Mouse (Mus musculus) brain, embryonic 14.5 days (tissue): ENCODE data around the gene 2810006K23Rik.

Source experiments
- CTCF ChIP-seq: fragments of 200-500 bp; IDR thresholded peaks from 2 replicates; pipeline ENCODE4 v1.5.1; 2012; ENCODE audit warnings: inconsistent platforms, mild to moderate bottlenecking, moderate library complexity, borderline replicate concordance; ENCODE audit not compliant: insufficient read depth, insufficient read length; ENCODE audit errors: extremely low read depth
- POLR2A ChIP-seq: fragments of 200-500 bp; IDR thresholded peaks from 2 replicates; pipeline ENCODE4 v1.6.1; 2012; ENCODE audit warnings: mild to moderate bottlenecking, inconsistent platforms, borderline replicate concordance; ENCODE audit not compliant: poor library complexity, insufficient read depth, insufficient read length, severe bottlenecking; ENCODE audit errors: extremely low read depth

DNA sequence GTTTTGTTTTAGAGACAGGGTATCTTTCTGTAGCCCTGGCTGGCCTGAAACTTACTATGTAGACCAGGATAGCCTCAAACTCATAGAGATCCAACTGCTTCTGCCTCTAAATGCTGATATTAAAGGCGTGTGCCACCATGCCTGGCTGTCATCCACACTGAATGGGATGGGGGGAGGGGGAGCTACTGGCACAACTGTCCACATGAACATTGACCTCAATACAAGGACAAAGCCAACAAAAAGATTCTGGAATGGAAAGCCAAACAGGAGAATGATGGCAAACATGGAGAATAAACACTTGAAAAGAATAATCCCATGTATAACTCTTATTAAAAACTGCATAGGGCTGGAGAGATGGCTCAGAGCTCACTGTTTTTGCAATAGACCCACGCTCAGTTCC, 45.0 kb upstream of the 2810006K23Rik start:
- no peak for TF ChIP-seq POLR2A
- no peak for TF ChIP-seq CTCF
